Mouse (Mus musculus) lung, adult 2 months (tissue): ENCODE measurements around the gene Col4a2.

Experiments used
- CTCF ChIP-seq: fragments of 200-500 bp; IDR thresholded peaks from 2 replicates; pipeline ENCODE4 v1.5.1; 2011; ENCODE audit warnings: mild to moderate bottlenecking, low read length, control low read depth; ENCODE audit not compliant: insufficient read depth
- POLR2A ChIP-seq: fragments of 200-500 bp; IDR thresholded peaks from 2 replicates; pipeline ENCODE4 v1.6.1; 2011; ENCODE audit warnings: low read depth, mild to moderate bottlenecking, control low read depth, low read length, borderline replicate concordance; ENCODE audit errors: extremely low read depth

DNA sequence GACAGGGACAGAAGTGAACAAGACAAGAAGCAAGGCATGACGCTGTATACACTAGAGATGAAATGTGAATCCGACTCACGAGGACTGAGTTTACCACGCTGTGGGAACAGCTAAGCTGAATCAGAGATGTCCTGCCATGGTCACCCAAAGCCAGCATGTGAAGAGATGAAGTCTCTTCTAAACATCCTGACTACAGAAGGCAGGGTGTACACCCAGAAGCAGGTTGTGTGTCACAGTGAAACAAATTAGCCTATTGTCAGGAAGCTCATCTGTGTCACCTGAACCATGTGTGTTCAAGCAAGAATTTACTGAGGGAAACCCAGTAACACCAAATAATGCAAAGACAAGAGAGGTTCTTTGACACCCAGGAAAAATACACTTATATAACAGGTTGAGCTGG, 153.0 kb downstream of the Col4a2 start:
- TF ChIP-seq CTCF (no peak), POLR2A (no peak)
